Mouse (Mus musculus): Measurements from ENCODE around the gene Dnaja3. TPM values are rescaled to one million over a fixed set of nuclear protein-coding genes. Genes with fewer than 3 reads are reported as not detected.

The Dnaja3 gene
- polyA plus RNA-seq, 1 experiment from 2014 or later: 78.3 TPM

- DNase-seq (ENCODE audit: low spot score): no peak
- H3K27me3 ChIP-seq (ENCODE audit: insufficient read depth, poor library complexity, severe bottlenecking): no peaks in the 10 kb centered on the region
- H3K4me3 ChIP-seq: no peak overlapping the region
- no peaks in the 10 kb centered on the region for H3K9me3 ChIP-seq
- H3K4me1 ChIP-seq: no peaks in the 10 kb centered on the region
- 89% methylated on average over 3 of the region's 3 CpGs for WGBS
- H3K27ac ChIP-seq: no peak overlapping the region
- H3K36me3 ChIP-seq: peaks cover 93% of the 10 kb centered on the region
These were observed 61.4 kb downstream of the Dnaja3 start for GRCm38 (mm10) chr16:4701211-4701610.

DNA sequence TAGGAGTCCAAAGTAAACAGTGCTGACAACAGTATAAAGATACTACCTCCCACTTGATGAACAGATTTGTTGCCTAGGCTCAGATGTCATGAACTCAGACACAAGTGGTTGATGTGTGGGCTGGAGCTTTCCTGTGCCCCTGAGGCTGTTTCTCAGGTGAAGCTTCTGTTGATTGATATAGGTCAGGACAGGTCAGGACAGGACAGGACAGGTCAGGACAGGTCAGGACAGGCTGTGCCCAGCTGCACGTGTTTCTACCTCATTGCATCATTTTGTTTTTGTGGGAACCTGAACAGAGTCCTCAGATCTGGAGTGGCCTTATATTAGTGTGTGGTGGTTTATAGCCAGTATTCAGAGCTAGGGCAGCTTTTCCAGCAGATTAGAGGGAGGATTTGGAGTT lies 62.9 kb downstream of the Dnaja3 start:
- no peaks in the 10 kb centered on the region for H3K9me3 ChIP-seq
- no peaks in the 10 kb centered on the region for H3K4me1 ChIP-seq
- no peaks in the 10 kb centered on the region for H3K27me3 ChIP-seq (ENCODE audit: insufficient read depth, poor library complexity, severe bottlenecking)
- no peak overlapping the region for H3K27ac ChIP-seq
- 71% methylated on average over 1 of the region's 1 CpGs for WGBS
- no peak overlapping the region for H3K4me3 ChIP-seq
- peaks cover 92% of the 10 kb centered on the region for H3K36me3 ChIP-seq
- no peak for DNase-seq (ENCODE audit: low spot score)

- no peaks in the 10 kb centered on the region for H3K27me3 ChIP-seq (ENCODE audit: insufficient read depth, poor library complexity, severe bottlenecking)
- no peaks in the 10 kb centered on the region for H3K4me1 ChIP-seq
- H3K27ac ChIP-seq: no peak overlapping the region
- 48% methylated on average over 4 of the region's 4 CpGs for WGBS
- peaks cover 92% of the 10 kb centered on the region for H3K36me3 ChIP-seq
- no peak overlapping the region for H3K4me3 ChIP-seq
- no peak for DNase-seq (ENCODE audit: low spot score)
- H3K9me3 ChIP-seq: no peaks in the 10 kb centered on the region
These were observed 65.8 kb downstream of the Dnaja3 start for GRCm38 (mm10) chr16:4705541-4705940.

GRCm38 (mm10) chr16:4711173-4711572 lies 71.4 kb downstream of the Dnaja3 start:
- no peak for DNase-seq (ENCODE audit: low spot score)
- Histone ChIP-seq H3K27me3 (ENCODE audit: insufficient read depth, poor library complexity, severe bottlenecking) (no peaks in the 10 kb centered on the region), H3K4me1 (no peaks in the 10 kb centered on the region), H3K36me3 (peaks cover 94% of the 10 kb centered on the region), H3K27ac (no peak overlapping the region), H3K4me3 (no peak overlapping the region), H3K9me3 (no peaks in the 10 kb centered on the region)
- 94% methylated on average over 4 of the region's 4 CpGs for WGBS

DNA sequence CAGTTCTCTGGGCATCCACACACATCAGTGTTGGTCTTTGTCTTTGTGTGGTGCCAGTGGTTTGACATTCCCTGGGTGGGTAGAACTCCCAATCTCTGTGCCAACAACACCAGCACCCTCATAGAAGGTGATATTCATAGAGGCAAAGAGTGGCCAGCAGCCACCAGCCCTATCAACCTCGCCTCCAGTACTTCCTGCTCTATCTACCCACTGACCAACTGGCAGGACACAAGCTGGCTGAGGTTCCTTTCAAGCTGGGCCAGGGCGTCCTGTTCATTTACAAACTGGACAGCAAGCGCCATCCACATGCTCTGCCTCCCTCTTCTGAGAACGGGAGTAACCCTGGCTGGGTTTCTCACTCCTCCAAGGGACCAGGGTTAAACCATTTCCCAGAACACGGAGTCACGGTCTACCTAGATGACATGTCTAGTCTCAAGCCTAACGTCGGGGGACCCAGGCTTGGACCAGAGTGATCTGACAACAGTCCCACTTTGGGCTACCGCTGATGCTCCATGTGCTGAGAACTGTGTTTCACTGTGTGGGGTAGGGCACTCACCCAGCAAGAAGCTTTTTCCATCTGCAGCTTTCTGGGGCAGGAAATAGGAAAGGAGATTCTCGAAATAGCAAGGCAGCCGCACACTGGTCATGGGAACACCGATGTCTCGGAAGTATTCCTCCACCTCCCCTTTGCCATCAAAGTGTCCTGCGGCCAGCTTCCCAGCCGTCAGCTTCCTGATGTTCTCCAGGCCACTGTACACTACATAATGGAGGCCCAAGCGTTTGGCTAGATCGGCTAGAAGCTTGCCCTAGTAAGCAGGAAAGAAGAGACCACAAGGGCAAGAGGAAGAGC lies 74.3 kb downstream of the Dnaja3 start:
- no peak overlapping the region for H3K4me3 ChIP-seq
- H3K27me3 ChIP-seq (ENCODE audit: insufficient read depth, poor library complexity, severe bottlenecking): no peaks in the 10 kb centered on the region
- no peak for DNase-seq (ENCODE audit: low spot score)
- peaks cover 4% of the 10 kb centered on the region; the same call in 1 of the 2 replicates for H3K4me1 ChIP-seq
- no peaks in the 10 kb centered on the region for H3K9me3 ChIP-seq
- WGBS: 79% methylated on average over 17 of the region's 17 CpGs
- H3K36me3 ChIP-seq: peaks cover 71% of the 10 kb centered on the region
- no peak overlapping the region for H3K27ac ChIP-seq

DNA sequence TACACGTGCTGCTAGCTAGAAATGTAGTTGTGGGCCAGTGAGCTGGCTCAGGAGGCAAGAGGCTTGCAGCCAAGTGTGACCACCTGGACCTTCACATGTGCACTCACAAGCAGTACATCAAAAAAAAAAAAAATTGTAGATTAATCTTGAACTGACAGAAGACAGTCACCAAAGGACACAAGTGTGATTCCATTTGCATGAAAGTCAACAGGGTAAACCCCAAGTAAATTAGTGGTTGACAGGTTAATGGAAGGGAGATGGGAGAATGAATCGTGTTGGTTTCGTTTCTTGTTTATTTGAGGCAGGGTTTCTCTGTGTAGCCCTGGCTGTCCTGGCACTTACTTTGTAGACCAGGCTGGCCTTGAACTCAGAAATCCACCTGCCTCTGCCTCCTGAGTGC lies 78.1 kb downstream of the Dnaja3 start:
- H3K9me3 ChIP-seq: no peaks in the 10 kb centered on the region
- H3K4me1 ChIP-seq: peaks cover 4% of the 10 kb centered on the region; the same call in 1 of the 2 replicates
- H3K27ac ChIP-seq: no peak overlapping the region
- WGBS: 78% methylated on average over 3 of the region's 3 CpGs
- peaks cover 38% of the 10 kb centered on the region for H3K36me3 ChIP-seq
- H3K27me3 ChIP-seq (ENCODE audit: insufficient read depth, poor library complexity, severe bottlenecking): no peaks in the 10 kb centered on the region
- no peak for DNase-seq (ENCODE audit: low spot score)
- peak overlapping the region; percentile 65 for H3K4me3 ChIP-seq

GRCm38 (mm10) chr16:4718753-4719518 lies 79.1 kb downstream of the Dnaja3 start, which contains the start of gene Nmral1:
TSS of gene Nmral1 (minus strand) at chr16:4719356.
- Histone ChIP-seq H3K9me3 (no peaks in the 10 kb centered on the region), H3K4me3 (peak within 1 kb of the TSS; percentile 65), H3K4me1 (peaks cover 4% of the 10 kb centered on the region; the same call in 1 of the 2 replicates), H3K27me3 (ENCODE audit: insufficient read depth, poor library complexity, severe bottlenecking) (no peaks in the 10 kb centered on the region), H3K36me3 (peaks cover 27% of the 10 kb centered on the region), H3K27ac (peak within 1 kb of the TSS; percentile 97)
- WGBS: 13% methylated on average over 33 of the region's 33 CpGs
- peak; percentile 93 for DNase-seq (ENCODE audit: low spot score)

- no peak overlapping the region for H3K4me3 ChIP-seq
- no peaks in the 10 kb centered on the region for H3K9me3 ChIP-seq
- H3K36me3 ChIP-seq: no peaks in the 10 kb centered on the region
- no peak for DNase-seq (ENCODE audit: low spot score)
- peaks cover 13% of the 10 kb centered on the region; the same call in 1 of the 2 replicates for H3K4me1 ChIP-seq
- H3K27ac ChIP-seq: no peak overlapping the region; the same call in 1 of the 2 replicates
- no peaks in the 10 kb centered on the region for H3K27me3 ChIP-seq (ENCODE audit: insufficient read depth, poor library complexity, severe bottlenecking)
- 72% methylated on average over 7 of the region's 7 CpGs for WGBS
These were observed 82.5 kb downstream of the Dnaja3 start for GRCm38 (mm10) chr16:4722128-4722914.

DNA sequence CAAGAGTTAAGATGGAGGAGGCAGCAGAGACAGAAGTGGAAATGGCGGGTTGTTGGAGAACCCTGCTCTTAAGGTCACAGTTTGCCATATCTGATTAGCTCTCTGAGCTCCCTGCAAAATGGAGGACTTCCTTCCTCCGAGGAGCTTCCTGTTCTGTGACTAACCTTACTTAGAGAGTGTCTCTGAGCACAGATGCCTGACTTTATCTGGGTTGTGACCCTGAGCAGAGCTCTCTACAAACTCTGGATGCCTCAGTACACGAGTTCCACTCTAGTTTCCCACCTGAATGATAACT lies 83.1 kb downstream of the Dnaja3 start:
- 55% methylated on average over 3 of the region's 3 CpGs for WGBS
- peaks cover 15% of the 10 kb centered on the region; the same call in 1 of the 2 replicates for H3K4me1 ChIP-seq
- H3K9me3 ChIP-seq: no peaks in the 10 kb centered on the region
- no peak overlapping the region for H3K27ac ChIP-seq
- no peak for DNase-seq (ENCODE audit: low spot score)
- no peak overlapping the region for H3K4me3 ChIP-seq
- H3K27me3 ChIP-seq (ENCODE audit: insufficient read depth, poor library complexity, severe bottlenecking): no peaks in the 10 kb centered on the region
- no peaks in the 10 kb centered on the region for H3K36me3 ChIP-seq

GRCm38 (mm10) chr16:4725266-4725665 lies 85.5 kb downstream of the Dnaja3 start:
- no peak for DNase-seq (ENCODE audit: low spot score)
- H3K27me3 ChIP-seq (ENCODE audit: insufficient read depth, poor library complexity, severe bottlenecking): no peaks in the 10 kb centered on the region
- peaks cover 25% of the 10 kb centered on the region; the same call in 1 of the 2 replicates for H3K4me1 ChIP-seq
- H3K36me3 ChIP-seq: no peaks in the 10 kb centered on the region
- WGBS: 74% methylated on average over 4 of the region's 4 CpGs
- H3K9me3 ChIP-seq: no peaks in the 10 kb centered on the region
- H3K27ac ChIP-seq: no peak overlapping the region
- no peak overlapping the region for H3K4me3 ChIP-seq

GRCm38 (mm10) chr16:4725780-4726527 lies 86.2 kb downstream of the Dnaja3 start, which contains the start of gene Hmox2:
TSS of gene Hmox2 (plus strand) at chr16:4726361.
- Histone ChIP-seq H3K4me1 (peaks cover 25% of the 10 kb centered on the region; the same call in 1 of the 2 replicates), H3K27ac (peak within 1 kb of the TSS; percentile 94), H3K4me3 (peak within 1 kb of the TSS; percentile 76), H3K27me3 (ENCODE audit: insufficient read depth, poor library complexity, severe bottlenecking) (no peaks in the 10 kb centered on the region), H3K9me3 (no peaks in the 10 kb centered on the region), H3K36me3 (no peaks in the 10 kb centered on the region)
- DNase-seq (ENCODE audit: low spot score): peak; percentile 96
- WGBS: 6% methylated on average over 35 of the region's 35 CpGs

Data from heart, embryonic 10.5 days (tissue).